Mouse (Mus musculus) heart, postnatal 0 days (tissue): ENCODE measurements around the gene Pramef20.
"Not testable (repeated sequence)": the region's sequence is repeated elsewhere in the genome, so short reads cannot be mapped to it uniquely, and the experiment has no call there.

Source experiments
- CTCF ChIP-seq: IDR thresholded peaks from 2 replicates; pipeline ENCODE4 v1.5.1; 2016; ENCODE audit warnings: antibody characterized with exemption, control low read depth, low read depth
- EP300 ChIP-seq: IDR thresholded peaks from 2 replicates; pipeline ENCODE4 v1.6.1; 2016; ENCODE audit warnings: antibody characterized with exemption, low read depth

GRCm38 (mm10) chr4:144329949-144330348 is 47.8 kb downstream of the Pramef20 start, which contains the start of gene Gm13128:
- TF ChIP-seq CTCF, EP300: not testable (repeated sequence)
